Mouse (Mus musculus): Measurements from ENCODE around the gene Rusc2. TPM values are rescaled to one million over a fixed set of nuclear protein-coding genes. Genes with fewer than 3 reads are reported as not detected.

The Rusc2 gene
- total RNA-seq, 1 experiment: 19.0 TPM

- Histone ChIP-seq H3K27ac (ENCODE audit: insufficient read depth, low read depth, low read length, poor library complexity, severe bottlenecking) (no peak overlapping the region), H3K9me3 (ENCODE audit: control insufficient read depth, insufficient read depth, low read depth, low read length) (no peaks in the 10 kb centered on the region), H3K36me3 (ENCODE audit: control insufficient read depth, insufficient read depth, low read length, poor library complexity, severe bottlenecking) (no peaks in the 10 kb centered on the region), H3K9ac (ENCODE audit: insufficient read depth, low read depth, low read length, poor library complexity, severe bottlenecking) (no peak overlapping the region), H3K4me1 (ENCODE audit: control insufficient read depth in 2 of 2, insufficient read depth in 2 of 2, low read length in 2 of 2, poor library complexity in 1 of 2) (peaks cover 2 to 17% of the 10 kb centered on the region in 2 experiments; a peak in 3 of 4 replicates), H3K4me3 (ENCODE audit: insufficient read depth in 1 of 2, low read depth in 1 of 2, low read length in 2 of 2, poor library complexity in 1 of 2, severe bottlenecking in 1 of 2) (no peak overlapping the region)
- in situ Hi-C loops (cut with MboI; ENCODE audit: low sequenced_read_pairs in 2 of 2, unreplicated experiment in 2 of 2): no loop called here
- TF ChIP-seq ZC3H11A (IDR thresholded peaks at IDR 0.05; ENCODE audit: borderline replicate concordance, low read depth, low read length) (no peak), HCFC1 (IDR thresholded peaks at IDR 0.05; ENCODE audit: borderline replicate concordance, insufficient read depth, low read length) (no peak), MAFK (IDR thresholded peaks at IDR 0.05; ENCODE audit: insufficient read depth, low read depth, low read length) (no peak), ZNF384 (IDR thresholded peaks at IDR 0.05; ENCODE audit: low read depth, low read length) (no peak), CHD2 (IDR thresholded peaks at IDR 0.05; ENCODE audit: low read depth, low read length) (no peak)
- no peak for DNase-seq (ENCODE audit: low read depth, low spot score)
These were observed 14.6 kb downstream of the Rusc2 start for GRCm38 (mm10) chr4:43396381-43396780.

- Histone ChIP-seq H3K9ac (ENCODE audit: insufficient read depth, low read depth, low read length, poor library complexity, severe bottlenecking) (no peak overlapping the region), H3K36me3 (ENCODE audit: control insufficient read depth, insufficient read depth, low read length, poor library complexity, severe bottlenecking) (no peaks in the 10 kb centered on the region), H3K4me1 (ENCODE audit: control insufficient read depth in 2 of 2, insufficient read depth in 2 of 2, low read length in 2 of 2, poor library complexity in 1 of 2) (peaks cover 9 to 22% of the 10 kb centered on the region in 2 experiments; a peak in 3 of 4 replicates), H3K9me3 (ENCODE audit: control insufficient read depth, insufficient read depth, low read depth, low read length) (no peaks in the 10 kb centered on the region), H3K27ac (ENCODE audit: insufficient read depth, low read depth, low read length, poor library complexity, severe bottlenecking) (no peak overlapping the region), H3K4me3 (ENCODE audit: insufficient read depth in 1 of 2, low read depth in 1 of 2, low read length in 2 of 2, poor library complexity in 1 of 2, severe bottlenecking in 1 of 2) (no peak overlapping the region)
- TF ChIP-seq MAFK (IDR thresholded peaks at IDR 0.05; ENCODE audit: insufficient read depth, low read depth, low read length): no peak
- no peak for TF ChIP-seq ZNF384 (IDR thresholded peaks at IDR 0.05; ENCODE audit: low read depth, low read length)
- TF ChIP-seq ZC3H11A (IDR thresholded peaks at IDR 0.05; ENCODE audit: borderline replicate concordance, low read depth, low read length): no peak
- no peak for TF ChIP-seq CHD2 (IDR thresholded peaks at IDR 0.05; ENCODE audit: low read depth, low read length)
- TF ChIP-seq HCFC1 (IDR thresholded peaks at IDR 0.05; ENCODE audit: borderline replicate concordance, insufficient read depth, low read length): no peak
- DNase-seq (ENCODE audit: low read depth, low spot score): no peak
- in situ Hi-C loops (cut with MboI; ENCODE audit: low sequenced_read_pairs in 2 of 2, unreplicated experiment in 2 of 2): no loop called here
These were observed 16.2 kb downstream of the Rusc2 start for GRCm38 (mm10) chr4:43398014-43398413.

GRCm38 (mm10) chr4:43398829-43399331 lies 17.1 kb downstream of the Rusc2 start:
- Histone ChIP-seq H3K9ac (ENCODE audit: insufficient read depth, low read depth, low read length, poor library complexity, severe bottlenecking) (no peak overlapping the region; the same call in 1 of the 2 replicates), H3K36me3 (ENCODE audit: control insufficient read depth, insufficient read depth, low read length, poor library complexity, severe bottlenecking) (no peaks in the 10 kb centered on the region), H3K4me1 (ENCODE audit: control insufficient read depth in 2 of 2, insufficient read depth in 2 of 2, low read length in 2 of 2, poor library complexity in 1 of 2) (peaks cover 9 to 25% of the 10 kb centered on the region in 2 experiments), H3K4me3 (ENCODE audit: insufficient read depth in 1 of 2, low read depth in 1 of 2, low read length in 2 of 2, poor library complexity in 1 of 2, severe bottlenecking in 1 of 2) (peak overlapping the region; percentile 16 to 45; a peak in 2 of 4 replicates), H3K27ac (ENCODE audit: insufficient read depth, low read depth, low read length, poor library complexity, severe bottlenecking) (no peak overlapping the region), H3K9me3 (ENCODE audit: control insufficient read depth, insufficient read depth, low read depth, low read length) (no peaks in the 10 kb centered on the region)
- DNase-seq (ENCODE audit: low read depth, low spot score): no peak
- in situ Hi-C loops (cut with MboI; ENCODE audit: low sequenced_read_pairs in 2 of 2, unreplicated experiment in 2 of 2): no loop called here
- TF ChIP-seq MAFK (IDR thresholded peaks at IDR 0.05; ENCODE audit: insufficient read depth, low read depth, low read length) (0 out of 2 replicates have a peak, but pooled peaks have one; percentile 22), HCFC1 (IDR thresholded peaks at IDR 0.05; ENCODE audit: borderline replicate concordance, insufficient read depth, low read length) (no peak)

- H3K9ac ChIP-seq (ENCODE audit: insufficient read depth, low read depth, low read length, poor library complexity, severe bottlenecking): no peak overlapping the region; the same call in 1 of the 2 replicates
- no peaks in the 10 kb centered on the region for H3K36me3 ChIP-seq (ENCODE audit: control insufficient read depth, insufficient read depth, low read length, poor library complexity, severe bottlenecking)
- H3K4me3 ChIP-seq (ENCODE audit: insufficient read depth in 1 of 2, low read depth in 1 of 2, low read length in 2 of 2, poor library complexity in 1 of 2, severe bottlenecking in 1 of 2): peak overlapping the region; percentile 16 to 45; a peak in 3 of 4 replicates
- TF ChIP-seq MAFK (IDR thresholded peaks at IDR 0.05; ENCODE audit: insufficient read depth, low read depth, low read length) (no peak), CHD2 (IDR thresholded peaks at IDR 0.05; ENCODE audit: low read depth, low read length) (no peak), ZC3H11A (IDR thresholded peaks at IDR 0.05; ENCODE audit: borderline replicate concordance, low read depth, low read length) (no peak), ZNF384 (IDR thresholded peaks at IDR 0.05; ENCODE audit: low read depth, low read length) (no peak), HCFC1 (IDR thresholded peaks at IDR 0.05; ENCODE audit: borderline replicate concordance, insufficient read depth, low read length) (no peak)
- H3K4me1 ChIP-seq (ENCODE audit: control insufficient read depth in 2 of 2, insufficient read depth in 2 of 2, low read length in 2 of 2, poor library complexity in 1 of 2): peaks cover 9 to 28% of the 10 kb centered on the region in 2 experiments
- in situ Hi-C loops (cut with MboI; ENCODE audit: low sequenced_read_pairs in 2 of 2, unreplicated experiment in 2 of 2): no loop called here
- DNase-seq (ENCODE audit: low read depth, low spot score): no peak
- H3K27ac ChIP-seq (ENCODE audit: insufficient read depth, low read depth, low read length, poor library complexity, severe bottlenecking): no peak overlapping the region
- H3K9me3 ChIP-seq (ENCODE audit: control insufficient read depth, insufficient read depth, low read depth, low read length): no peaks in the 10 kb centered on the region
These were observed 17.8 kb downstream of the Rusc2 start for GRCm38 (mm10) chr4:43399391-43400131.
